Mouse (Mus musculus) lung, embryonic 14.5 days (tissue): Measurements from ENCODE around the gene Hfe2. TPM values are rescaled to one million over a fixed set of nuclear protein-coding genes. Genes with fewer than 3 reads are reported as not detected.

Experiments used
- ATAC-seq: fragments of 200-750 bp; cut with Nextera tagmentation; 2 replicates; pipeline ENCODE4 v1.8.0; 2017; ENCODE audit warnings: mild to moderate bottlenecking, moderate TSS enrichment, moderate library complexity; ENCODE audit not compliant: insufficient read depth
- DNase-seq: peaks from one replicate; pipeline ENCODE4 v3.0.0-alpha.2; 2015
- H3K27ac ChIP-seq: fragments of 300-500 bp; sonication (generic); 2 replicates; pipeline ENCODE4 v1.5.1; 2014; ENCODE audit warnings: low read depth, mild to moderate bottlenecking, moderate library complexity
- H3K27me3 ChIP-seq: fragments of 300-500 bp; sonication (generic); 2 replicates; pipeline ENCODE4 v1.6.1; 2014; ENCODE audit warnings: low read length, control low read depth; ENCODE audit not compliant: insufficient read depth
- H3K36me3 ChIP-seq: fragments of 300-500 bp; sonication (generic); 2 replicates; pipeline ENCODE4 v1.6.1; 2014; ENCODE audit warnings: control low read depth; ENCODE audit not compliant: insufficient read depth
- H3K4me1 ChIP-seq: fragments of 300-500 bp; sonication (generic); 2 replicates; pipeline ENCODE4 v1.6.1; 2014; ENCODE audit warnings: antibody characterized with exemption, control low read depth; ENCODE audit not compliant: insufficient read depth
- H3K4me2 ChIP-seq: fragments of 300-500 bp; sonication (generic); 2 replicates; pipeline ENCODE4 v1.6.1; 2014; ENCODE audit warnings: mild to moderate bottlenecking
- H3K4me3 ChIP-seq: fragments of 300-500 bp; sonication (generic); 2 replicates; pipeline ENCODE4 v1.5.1; 2014; ENCODE audit warnings: low read depth, low read length
- H3K9ac ChIP-seq: fragments of 300-500 bp; sonication (generic); 2 replicates; pipeline ENCODE4 v1.6.1; 2014
- H3K9me3 ChIP-seq: fragments of 300-500 bp; sonication (generic); 2 replicates; pipeline ENCODE4 v1.6.1; 2016; ENCODE audit warnings: low read depth, low read length, control low read depth
- CTCF ChIP-seq: IDR thresholded peaks from 2 replicates; pipeline ENCODE4 v1.5.1; 2016; ENCODE audit warnings: antibody characterized with exemption, low read depth
- WGBS: fragments of 180-500 bp; shearing (Covaris S2); extraction: QIAGEN DNeasy Blood & Tissue Kit; methylation state at CpG from one replicate; pipeline ENCODE4 v1.1.7; 2014; 5-methylcytosine and 5-hydroxymethylcytosine counted together
- polyA plus RNA-seq: library from polyadenylated mRNA; unstranded; fragments of >200 nt; fragmentation: Nextera tagmentation; extraction: Ambion mirVana; gene quantifications from 2 replicates; pipeline ENCODE4 v1.2.1, GENCODE M21; 2014

Hfe2 gene
- polyA plus RNA-seq, 1 experiment from 2014 or later: 0.20 TPM

GRCm38 (mm10) chr3:96555041-96555596 lies 30.1 kb downstream of the Hfe2 start:
- Histone ChIP-seq H3K4me1 (peaks cover 22% of the 10 kb centered on the region; the same call in 1 of the 2 replicates), H3K4me2 (peak overlapping the region; percentile 93), H3K36me3 (peaks cover 10% of the 10 kb centered on the region), H3K27ac (peak overlapping the region; percentile 77), H3K4me3 (no peak overlapping the region), H3K9me3 (no peaks in the 10 kb centered on the region), H3K9ac (no peak overlapping the region), H3K27me3 (no peaks in the 10 kb centered on the region)
- WGBS: 6% methylated on average over 12 of the region's 12 CpGs
- DNase-seq (peak; percentile 94), ATAC-seq (peak; percentile 36)
- no peak for TF ChIP-seq CTCF

- Histone ChIP-seq H3K27ac (peak overlapping the region; percentile 77; the same call in 1 of the 2 replicates), H3K9me3 (no peaks in the 10 kb centered on the region), H3K4me3 (peak overlapping the region; percentile 77), H3K4me2 (peak overlapping the region; percentile 93), H3K4me1 (peaks cover 22% of the 10 kb centered on the region), H3K9ac (no peak overlapping the region), H3K36me3 (peaks cover 20% of the 10 kb centered on the region), H3K27me3 (no peaks in the 10 kb centered on the region)
- DNase-seq (no peak), ATAC-seq (no peak)
- TF ChIP-seq CTCF: no peak
- WGBS: 68% methylated on average over 15 of the region's 15 CpGs
Measured at GRCm38 (mm10) chr3:96555999-96556614, 31.1 kb downstream of the Hfe2 start.

- Histone ChIP-seq H3K4me2 (peak overlapping the region; percentile 93), H3K4me3 (peak overlapping the region; percentile 77), H3K36me3 (peaks cover 25% of the 10 kb centered on the region), H3K27me3 (no peaks in the 10 kb centered on the region), H3K9ac (peak overlapping the region; percentile 67), H3K27ac (peak overlapping the region; percentile 92), H3K9me3 (no peaks in the 10 kb centered on the region), H3K4me1 (peaks cover 24% of the 10 kb centered on the region)
- DNase-seq: peak; percentile 43
- no peak for TF ChIP-seq CTCF
- 4% methylated on average over 22 of the region's 22 CpGs for WGBS
- ATAC-seq: no peak
Measured at GRCm38 (mm10) chr3:96556651-96557635, 32.0 kb downstream of the Hfe2 start.

- peak within 1 kb of the TSS; percentile 93 for H3K4me2 ChIP-seq
- DNase-seq: peak; percentile 100
- H3K36me3 ChIP-seq: peaks cover 25% of the 10 kb centered on the region
- peaks cover 26% of the 10 kb centered on the region for H3K4me1 ChIP-seq
- peak; percentile 68 for TF ChIP-seq CTCF
- peak within 1 kb of the TSS; percentile 77 for H3K4me3 ChIP-seq
- ATAC-seq: peak; percentile 98
- under 1% methylated on average over 26 of the region's 26 CpGs for WGBS
- H3K27ac ChIP-seq: peak within 1 kb of the TSS; percentile 94
- peak within 1 kb of the TSS; percentile 95 for H3K9ac ChIP-seq
- no peaks in the 10 kb centered on the region for H3K9me3 ChIP-seq
- no peaks in the 10 kb centered on the region for H3K27me3 ChIP-seq
Measured at GRCm38 (mm10) chr3:96557694-96558093, 32.7 kb downstream of the Hfe2 start, which contains the start of gene Txnip. TSS of gene Txnip (plus strand) at chr3:96557957.

GRCm38 (mm10) chr3:96558159-96558558 lies 33.2 kb downstream of the Hfe2 start:
- no peak for ATAC-seq
- TF ChIP-seq CTCF: no peak
- H3K4me1 ChIP-seq: peaks cover 26% of the 10 kb centered on the region

GRCm38 (mm10) chr3:96558668-96559196 lies 33.8 kb downstream of the Hfe2 start:
- DNase-seq (peak; percentile 39), ATAC-seq (no peak)
- Histone ChIP-seq H3K27me3 (no peaks in the 10 kb centered on the region), H3K4me1 (peaks cover 28% of the 10 kb centered on the region), H3K4me2 (peak overlapping the region; percentile 93), H3K9me3 (no peaks in the 10 kb centered on the region), H3K27ac (peak overlapping the region; percentile 94), H3K9ac (peak overlapping the region; percentile 95), H3K36me3 (peaks cover 25% of the 10 kb centered on the region), H3K4me3 (peak overlapping the region; percentile 77)
- 22% methylated on average over 10 of the region's 10 CpGs for WGBS
- no peak for TF ChIP-seq CTCF

More at GRCm38 (mm10) chr3:96558159-96558558, 33.2 kb downstream of the Hfe2 start:
- H3K4me3 ChIP-seq: peak overlapping the region; percentile 77
- H3K27me3 ChIP-seq: no peaks in the 10 kb centered on the region
- DNase-seq: no peak
- peak overlapping the region; percentile 93 for H3K4me2 ChIP-seq
- peak overlapping the region; percentile 95 for H3K9ac ChIP-seq
- peaks cover 25% of the 10 kb centered on the region for H3K36me3 ChIP-seq
- under 1% methylated on average over 17 of the region's 17 CpGs for WGBS
- H3K9me3 ChIP-seq: no peaks in the 10 kb centered on the region
- H3K27ac ChIP-seq: peak overlapping the region; percentile 94
